Mouse (Mus musculus): Measurements from ENCODE around the gene Ccr7. TPM values are rescaled to one million over a fixed set of nuclear protein-coding genes. Genes with fewer than 3 reads are reported as not detected.

Gene Ccr7
- not detected for total RNA-seq (2021)
- long read RNA-seq, experiment 1, result 0 reads
- long read RNA-seq, experiment 2, result 0 reads

DNA sequence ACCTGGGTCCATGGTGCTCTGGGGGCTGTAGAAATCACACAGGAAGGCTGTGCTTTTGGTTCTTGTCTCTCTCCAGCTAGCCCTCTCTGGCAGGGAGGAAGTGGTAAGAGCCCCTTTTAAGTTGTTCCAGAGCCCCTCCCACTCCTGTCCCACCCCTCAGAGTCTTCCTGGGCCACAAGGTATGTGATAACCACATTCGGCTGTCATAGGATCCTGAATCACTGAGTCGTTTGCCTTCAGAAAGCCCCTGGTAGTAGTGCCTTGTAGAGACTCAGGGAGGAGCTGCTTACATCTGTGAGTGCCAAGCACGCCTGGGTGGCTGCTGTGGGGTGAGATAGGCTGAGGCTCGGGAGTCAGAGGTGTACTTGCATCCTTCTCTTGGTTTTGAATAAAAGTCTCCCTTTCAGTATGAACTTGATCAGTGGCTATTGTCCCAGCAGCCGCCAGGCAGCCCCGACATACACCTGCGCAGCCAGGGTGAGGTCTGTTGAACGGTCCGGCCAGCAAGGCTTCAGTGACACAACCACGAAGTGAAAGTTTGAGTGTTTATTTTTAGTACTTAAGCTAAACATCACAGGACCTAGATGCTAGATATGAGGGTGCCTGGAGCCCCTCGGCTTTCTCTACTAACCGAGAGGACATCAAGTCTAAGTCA lies at the start of gene Ccr7:
Gene Ccr7, minus strand, starts transcription at position 91 of the 655 bp plus-strand sequence.
- no peak for DNase-seq
- intact Hi-C loops (cut with DNase I), result loop anchor here (5.0 kb wide), 1 partner anchor 173 kb away; the partner anchor contains the start of gene Gjd3
- Histone ChIP-seq H3K27ac (no peak within 1 kb of the TSS), H3K4me3 (no peak within 1 kb of the TSS)
- no peak for TF ChIP-seq CTCF (IDR thresholded peaks at IDR 0.05)

DNA sequence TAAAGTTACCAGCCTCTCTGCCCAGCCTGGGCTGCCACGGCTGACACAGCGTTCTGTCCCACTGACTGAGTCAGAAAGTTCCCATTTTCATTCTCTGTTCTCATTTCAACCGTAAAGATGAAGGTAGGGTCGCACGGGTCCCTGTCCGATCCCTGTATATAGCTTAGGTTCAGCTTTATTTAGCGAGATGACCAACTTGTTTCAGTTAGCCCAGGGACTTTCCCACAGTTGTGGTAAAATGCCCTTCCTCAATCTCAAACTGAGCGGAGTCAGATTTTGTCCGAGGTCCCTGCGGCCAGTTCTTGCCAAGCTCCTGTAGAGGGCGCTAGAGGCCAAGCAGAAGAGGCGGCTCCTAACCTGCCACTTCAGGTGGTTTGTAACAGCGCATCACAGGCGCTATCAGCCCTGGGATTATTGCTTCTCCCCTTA lies 34.3 kb upstream of the Ccr7 start:
- Histone ChIP-seq H3K4me3 (no peak overlapping the region), H3K27ac (no peak overlapping the region)
- peak; percentile 95 for TF ChIP-seq CTCF (IDR thresholded peaks at IDR 0.05)
- peak; percentile 66 for DNase-seq
- intact Hi-C loops (cut with DNase I), result loop anchor here (1.0 to 5.0 kb wide), 3 partner anchors 58 to 120 kb away; no protein-coding TSS in a partner anchor

DNA sequence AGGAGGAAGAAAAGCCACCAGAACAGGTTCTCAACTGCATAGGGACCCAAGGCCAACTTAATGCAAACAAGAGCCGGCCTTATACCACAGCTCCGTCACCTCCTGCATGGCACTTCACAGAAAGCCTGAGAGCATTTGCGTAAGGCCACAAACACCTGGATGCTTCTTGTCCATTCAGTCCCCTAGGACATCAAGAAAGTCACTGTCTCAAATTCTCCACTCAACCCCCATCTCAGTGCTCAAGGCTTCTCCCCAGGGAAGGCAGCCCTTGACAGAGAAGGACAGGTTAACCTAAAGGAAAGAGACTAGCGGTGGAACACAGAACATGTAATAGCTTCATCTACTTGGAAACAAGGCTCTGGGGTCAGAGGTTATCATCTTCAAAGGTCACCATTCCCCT lies 32.5 kb upstream of the Ccr7 start:
- TF ChIP-seq CTCF (IDR thresholded peaks at IDR 0.05), result no peak
- Histone ChIP-seq H3K27ac (no peak overlapping the region), H3K4me3 (no peak overlapping the region)
- intact Hi-C loops (cut with DNase I), result loop anchor here (5.0 kb wide), 1 partner anchor 60 kb away; no protein-coding TSS in a partner anchor
- DNase-seq, result no peak

DNA sequence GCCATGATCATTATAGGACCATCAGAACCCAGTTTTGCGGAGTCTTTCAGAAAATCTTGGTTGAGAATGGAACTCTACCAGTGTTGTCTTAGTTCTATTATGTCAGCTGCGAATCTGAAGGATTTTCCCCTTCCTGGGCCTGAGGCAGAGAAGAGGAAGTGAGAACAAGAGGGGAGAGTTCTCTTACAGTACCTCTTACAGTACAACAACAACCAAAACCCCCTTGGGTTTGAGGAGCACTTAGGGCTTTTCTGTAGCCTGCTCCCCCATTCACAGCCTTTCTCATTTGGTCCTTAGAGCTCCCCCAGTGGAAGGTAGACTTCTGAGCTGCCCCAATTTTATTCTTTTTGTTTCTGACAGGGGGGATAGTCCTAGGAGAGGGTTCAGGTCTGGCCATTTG lies 32.0 kb upstream of the Ccr7 start:
- intact Hi-C loops (cut with DNase I), result loop anchor here (5.0 kb wide), 1 partner anchor 60 kb away; no protein-coding TSS in a partner anchor
- TF ChIP-seq CTCF (IDR thresholded peaks at IDR 0.05), result no peak
- no peak overlapping the region for H3K4me3 ChIP-seq

DNA sequence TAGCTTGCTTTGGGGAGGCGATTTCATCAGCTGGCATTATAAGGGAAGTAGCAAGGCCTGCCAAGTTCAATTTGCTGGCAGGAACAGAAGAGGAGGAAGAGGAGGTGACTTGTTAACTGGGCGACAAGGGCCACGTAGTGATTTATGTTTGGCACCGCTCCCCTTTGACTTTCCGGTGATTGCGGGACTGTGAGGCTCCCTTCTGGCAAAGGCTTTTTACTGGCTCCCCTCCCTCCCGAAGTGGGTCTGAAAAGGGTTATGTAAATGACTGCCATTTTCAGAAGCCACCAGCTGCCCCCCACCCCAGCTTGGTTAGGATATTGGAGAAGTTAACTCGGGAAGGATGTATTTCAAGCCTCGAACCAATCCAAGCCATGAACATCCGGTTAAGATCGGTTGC lies 27.7 kb upstream of the Ccr7 start:
- intact Hi-C loops (cut with DNase I), result no loop called here
- no peak overlapping the region for H3K27ac ChIP-seq
- no peak for DNase-seq
- H3K4me3 ChIP-seq, result no peak overlapping the region
- TF ChIP-seq CTCF (IDR thresholded peaks at IDR 0.05), result no peak

More for the DNA sequence above, 32.0 kb upstream of the Ccr7 start:
- DNase-seq, result no peak
- no peak overlapping the region for H3K27ac ChIP-seq

DNA sequence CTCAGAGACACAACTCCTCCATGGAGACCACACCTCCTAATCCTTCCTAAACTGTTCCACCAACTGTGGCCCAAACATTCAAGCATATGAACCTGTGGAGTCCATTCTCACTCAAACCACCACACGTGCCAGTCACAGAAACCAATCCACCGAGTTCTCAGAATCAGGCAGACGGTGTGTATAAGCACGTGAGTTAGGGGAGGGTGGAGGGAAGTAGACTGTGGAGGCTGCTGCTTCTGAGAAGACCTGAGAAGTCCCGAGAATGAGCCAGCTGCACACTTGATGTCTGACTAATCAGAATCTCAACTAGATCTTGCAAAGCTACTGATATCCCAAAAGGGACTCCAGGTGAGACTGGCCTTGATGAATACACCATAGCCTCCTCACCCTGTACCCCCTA lies 25.2 kb upstream of the Ccr7 start:
- Histone ChIP-seq H3K27ac (no peak overlapping the region), H3K4me3 (no peak overlapping the region)
- TF ChIP-seq CTCF (IDR thresholded peaks at IDR 0.05), result no peak
- no peak for DNase-seq
- intact Hi-C loops (cut with DNase I), result no loop called here

DNA sequence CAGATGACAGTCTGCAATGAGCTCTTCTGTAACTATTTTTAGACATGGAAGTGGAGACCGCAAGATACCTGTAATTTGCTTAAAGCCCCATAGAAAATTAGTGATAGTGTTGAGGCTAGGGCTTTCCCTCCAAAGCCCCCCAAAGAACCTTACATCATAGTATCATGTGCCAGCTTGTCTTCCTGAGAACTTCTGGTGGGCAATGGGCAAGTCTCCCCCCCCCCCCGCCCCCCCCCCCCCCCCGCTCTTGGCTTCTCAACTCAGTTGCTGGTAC lies 23.0 kb upstream of the Ccr7 start:
- Histone ChIP-seq H3K4me3 (no peak overlapping the region), H3K27ac (no peak overlapping the region)
- TF ChIP-seq CTCF (IDR thresholded peaks at IDR 0.05), result no peak
- no peak for DNase-seq
- intact Hi-C loops (cut with DNase I), result no loop called here

DNA sequence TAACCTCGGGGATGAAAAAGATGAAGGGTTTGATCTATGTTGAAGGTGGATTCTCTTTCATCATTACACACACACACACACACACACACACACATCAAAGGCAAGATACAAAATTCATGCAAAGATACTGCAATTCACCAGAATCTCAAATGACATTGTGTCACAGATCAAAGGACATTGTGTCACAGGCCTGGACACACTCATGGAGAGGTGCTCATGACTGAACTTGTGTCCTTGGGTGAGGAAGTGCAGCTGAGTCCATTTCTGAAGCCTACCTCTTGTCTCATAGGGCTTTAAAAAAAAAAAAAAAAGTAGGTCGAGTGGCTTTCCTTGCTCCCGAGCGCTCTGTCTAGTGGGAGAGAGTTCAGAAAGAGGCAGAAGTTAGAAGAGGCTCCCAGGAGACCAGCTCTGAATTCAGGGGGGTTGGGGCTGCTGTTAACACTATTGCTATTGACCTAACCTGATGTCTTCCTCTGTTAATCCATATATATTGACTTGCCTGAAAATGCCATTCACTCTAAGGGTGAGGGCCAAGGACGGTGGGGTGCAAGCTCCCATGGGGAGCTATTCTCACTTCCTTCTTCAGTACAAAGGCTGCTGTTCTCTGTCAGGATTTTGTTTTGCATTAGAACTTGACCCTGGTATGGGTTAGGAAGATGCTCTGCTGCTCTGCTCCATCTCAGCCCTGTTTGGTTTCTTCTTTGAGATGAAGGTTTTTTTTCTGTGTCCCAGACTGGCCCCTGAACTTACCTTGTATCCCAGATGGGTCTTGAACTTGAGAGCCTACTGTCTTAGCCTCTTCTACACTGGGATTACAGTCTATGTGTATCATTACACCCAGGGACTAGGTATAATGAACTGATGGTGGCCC lies 22.4 kb upstream of the Ccr7 start:
- no peak overlapping the region for H3K27ac ChIP-seq
- DNase-seq, result no peak
- no peak overlapping the region for H3K4me3 ChIP-seq
- no peak for TF ChIP-seq CTCF (IDR thresholded peaks at IDR 0.05)
- intact Hi-C loops (cut with DNase I), result no loop called here

DNA sequence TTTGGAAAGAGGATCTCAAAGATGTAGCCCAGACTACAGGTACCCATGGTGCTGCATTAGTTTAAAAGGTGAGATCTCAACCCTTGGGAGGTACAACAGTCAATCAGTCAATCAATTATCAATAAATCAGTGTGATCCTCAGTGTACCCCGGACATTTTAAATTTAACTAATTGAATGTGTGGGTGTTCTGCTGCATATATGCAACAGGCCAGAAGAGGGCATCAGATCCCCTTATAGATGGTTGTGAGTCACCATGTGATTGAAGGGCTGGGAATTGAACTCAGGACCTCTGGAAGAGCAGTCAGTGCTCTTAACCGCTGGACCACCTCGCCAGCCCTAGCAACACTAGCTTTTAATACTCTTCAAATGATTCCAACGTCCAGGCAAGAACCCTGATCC lies 17.1 kb upstream of the Ccr7 start:
- no peak for DNase-seq
- Histone ChIP-seq H3K27ac (no peak overlapping the region), H3K4me3 (no peak overlapping the region)
- TF ChIP-seq CTCF (IDR thresholded peaks at IDR 0.05), result no peak
- intact Hi-C loops (cut with DNase I), result no loop called here

DNA sequence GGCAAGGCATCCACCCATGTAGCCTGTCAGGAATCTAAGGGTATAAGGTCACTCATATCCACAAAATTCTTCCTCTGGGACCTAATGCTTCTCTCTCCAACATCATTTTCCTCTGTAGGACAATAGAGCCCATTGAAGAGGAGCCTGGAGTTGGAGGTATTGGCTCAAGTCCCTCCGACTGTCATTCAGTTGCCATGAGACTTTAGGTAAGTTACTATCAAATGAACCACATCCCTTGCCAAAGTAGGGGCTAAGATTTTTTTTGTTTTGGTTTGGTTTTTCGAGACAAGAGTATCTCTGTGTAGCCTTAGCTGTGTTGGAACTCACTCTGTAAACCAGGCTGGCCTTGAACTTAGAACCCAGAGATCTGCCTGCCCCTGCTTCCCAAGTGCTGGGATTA lies 16.6 kb upstream of the Ccr7 start:
- intact Hi-C loops (cut with DNase I), result no loop called here
- no peak overlapping the region for H3K27ac ChIP-seq
- no peak for TF ChIP-seq CTCF (IDR thresholded peaks at IDR 0.05)
- H3K4me3 ChIP-seq, result no peak overlapping the region
- no peak for DNase-seq

DNA sequence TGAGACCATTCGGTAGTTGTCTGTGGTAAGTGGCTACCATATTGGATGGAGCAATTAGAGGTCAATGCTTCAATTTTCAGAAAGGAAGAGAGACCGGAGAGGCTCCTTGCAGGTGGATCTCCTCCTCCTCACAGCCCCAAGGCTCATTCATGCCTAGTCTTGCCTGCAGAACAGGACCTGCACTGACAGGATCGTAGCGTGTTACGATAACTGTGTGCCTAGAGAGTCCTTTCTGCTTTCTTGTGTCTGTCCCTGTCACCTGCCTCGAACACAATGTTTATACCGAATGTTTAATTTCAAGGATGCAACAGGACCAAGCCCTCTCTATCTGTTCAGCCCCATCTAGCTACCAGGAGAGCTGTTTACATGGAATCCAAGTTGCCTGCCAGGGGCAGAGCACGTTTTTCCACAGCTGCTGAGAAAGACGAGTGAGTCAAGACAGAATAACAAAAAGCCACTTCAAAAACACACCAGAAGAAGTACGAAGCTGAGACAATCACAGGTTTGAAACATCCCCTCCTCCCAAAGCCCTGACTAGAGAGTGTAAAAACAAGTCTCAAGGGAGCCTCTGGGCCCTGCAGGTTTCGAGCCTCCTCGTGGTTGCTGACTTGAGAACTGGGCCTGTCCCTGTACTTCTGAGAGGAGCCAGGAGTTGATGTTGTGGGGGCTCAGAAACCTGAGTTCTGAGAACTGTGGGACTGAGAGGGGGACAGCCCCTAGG lies 15.8 kb upstream of the Ccr7 start:
- TF ChIP-seq CTCF (IDR thresholded peaks at IDR 0.05), result no peak
- DNase-seq, result no peak
- H3K4me3 ChIP-seq, result no peak overlapping the region
- intact Hi-C loops (cut with DNase I), result no loop called here
- no peak overlapping the region for H3K27ac ChIP-seq

DNA sequence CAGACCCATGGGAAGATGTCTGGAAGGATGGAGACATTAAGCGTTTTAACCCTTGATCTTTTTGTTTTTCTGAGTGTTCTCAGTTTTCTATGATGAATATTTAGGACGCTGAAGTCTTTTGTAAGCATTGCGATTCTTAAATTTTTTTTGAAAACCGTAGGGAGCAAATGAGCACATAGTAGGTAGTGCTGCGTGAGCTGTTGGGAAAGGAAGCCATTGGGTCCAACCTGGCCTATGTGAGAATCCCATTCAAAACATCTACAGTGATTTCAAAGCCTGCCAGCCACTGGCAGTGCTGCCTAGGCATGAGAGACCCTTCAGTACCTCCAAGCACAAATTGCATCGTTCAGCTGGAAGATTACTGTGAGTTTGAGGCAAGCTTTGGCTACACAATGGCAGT lies 15.1 kb upstream of the Ccr7 start:
- no peak for TF ChIP-seq CTCF (IDR thresholded peaks at IDR 0.05)
- DNase-seq, result no peak
- Histone ChIP-seq H3K4me3 (no peak overlapping the region), H3K27ac (no peak overlapping the region)
- intact Hi-C loops (cut with DNase I), result no loop called here

DNA sequence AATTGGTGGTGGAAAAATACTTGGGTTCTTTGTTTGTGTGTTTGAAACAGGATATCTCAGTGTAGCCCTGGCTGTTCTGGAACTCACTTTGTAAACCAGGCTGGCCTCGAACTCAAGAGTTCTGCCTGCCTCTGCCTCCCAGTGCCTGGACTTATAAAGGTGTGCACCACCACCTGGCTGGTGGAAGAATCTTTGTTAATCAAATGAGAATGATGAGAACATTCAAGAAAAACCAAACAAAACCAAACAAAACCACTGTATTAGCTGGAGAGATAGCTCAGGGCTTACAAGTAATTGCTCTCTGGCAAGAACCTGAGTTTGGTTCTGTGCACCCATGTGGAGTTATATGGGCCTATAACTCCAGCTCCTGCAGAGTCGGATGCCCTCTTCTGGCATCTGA lies 14.6 kb upstream of the Ccr7 start:
- TF ChIP-seq CTCF (IDR thresholded peaks at IDR 0.05), result no peak

More for the DNA sequence above, 14.6 kb upstream of the Ccr7 start:
- intact Hi-C loops (cut with DNase I), result no loop called here
- Histone ChIP-seq H3K4me3 (no peak overlapping the region), H3K27ac (no peak overlapping the region)
- DNase-seq, result no peak

Measured in gastrocnemius, adult 2 months (tissue).